Mouse (Mus musculus) heart, embryonic 15.5 days (tissue): ENCODE results near the gene Cdk17. TPM values are rescaled to one million over a fixed set of nuclear protein-coding genes. Genes with fewer than 3 reads are reported as not detected.

Source experiments
- ATAC-seq: fragments of 200-750 bp; cut with Nextera tagmentation; replicated peaks from 2 replicates; pipeline ENCODE4 v1.8.0; 2017; ENCODE audit warnings: low read depth, moderate TSS enrichment; ENCODE audit not compliant: insufficient number of reproducible peaks, insufficient read depth, low FRiP score
- H3K27ac ChIP-seq: fragments of 300-500 bp; sonication (generic); 2 replicates; pipeline ENCODE4 v1.5.1; 2015; ENCODE audit warnings: mild to moderate bottlenecking, inconsistent platforms
- H3K27me3 ChIP-seq: fragments of 300-500 bp; sonication (generic); 2 replicates; pipeline ENCODE4 v1.6.1; 2015; ENCODE audit warnings: inconsistent platforms
- H3K36me3 ChIP-seq: fragments of 300-500 bp; sonication (generic); 2 replicates; pipeline ENCODE4 v1.6.1; 2015; ENCODE audit warnings: mild to moderate bottlenecking, inconsistent platforms
- H3K4me1 ChIP-seq: fragments of 300-500 bp; sonication (generic); replicated peaks from 2 replicates; pipeline ENCODE4 v1.6.1; 2015; ENCODE audit warnings: inconsistent platforms
- H3K4me2 ChIP-seq: fragments of 300-500 bp; sonication (generic); 2 replicates; pipeline ENCODE4 v1.6.1; 2015; ENCODE audit warnings: inconsistent platforms, mild to moderate bottlenecking, moderate library complexity
- H3K4me3 ChIP-seq: fragments of 300-500 bp; sonication (generic); 2 replicates; pipeline ENCODE4 v1.5.1; 2015; ENCODE audit warnings: mild to moderate bottlenecking, inconsistent platforms
- H3K9ac ChIP-seq: fragments of 300-500 bp; sonication (generic); 2 replicates; pipeline ENCODE4 v1.6.1; 2015; ENCODE audit warnings: mild to moderate bottlenecking, inconsistent platforms
- H3K9me3 ChIP-seq: fragments of 300-500 bp; sonication (generic); replicated peaks from 2 replicates; pipeline ENCODE4 v1.6.1; 2016; ENCODE audit warnings: inconsistent platforms
- WGBS: fragments of 180-500 bp; shearing (Covaris S2); methylation state at CpG from one replicate; pipeline ENCODE4 v1.1.7; 2015; ENCODE audit warnings: mixed read lengths; 5-methylcytosine and 5-hydroxymethylcytosine counted together
- polyA plus RNA-seq: library from polyadenylated mRNA; unstranded; fragments of >200 nt; fragmentation: Nextera tagmentation; extraction: Ambion mirVana; gene quantifications from 2 replicates; pipeline ENCODE4 v1.2.1, GENCODE M21; 2015

Gene Cdk17
- polyA plus RNA-seq, 1 experiment from 2014 or later, result 16.7 TPM

DNA sequence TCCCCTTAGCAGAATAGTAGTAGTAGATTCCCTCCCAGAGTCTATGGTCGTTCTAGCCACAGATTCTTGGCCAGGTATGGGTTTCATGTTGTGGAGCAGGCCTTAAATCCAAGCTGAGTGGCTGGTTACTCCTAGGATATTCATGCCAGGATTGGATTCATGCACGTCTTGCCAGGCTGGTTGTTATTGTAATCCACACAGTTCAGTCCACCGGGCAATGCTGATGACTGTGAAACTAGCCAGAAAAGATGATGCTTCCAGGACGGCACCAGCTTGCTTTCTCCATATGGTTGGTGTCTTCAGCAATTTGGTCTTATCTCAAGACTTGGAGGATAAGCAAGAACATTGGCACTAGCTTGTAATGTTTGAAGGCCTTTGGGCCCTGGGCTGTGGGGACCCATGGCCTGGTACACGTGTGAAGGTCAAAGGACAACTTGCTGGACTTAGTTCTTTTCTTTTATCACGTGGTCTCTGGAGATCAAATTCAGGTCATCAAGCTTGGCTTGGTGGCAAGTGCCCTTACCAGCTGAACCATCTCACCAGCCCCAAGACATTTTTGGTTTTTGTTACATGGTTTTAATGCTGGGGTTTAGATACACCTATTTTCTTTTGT is 41.3 kb downstream of the Cdk17 start:
- Histone ChIP-seq H3K27me3 (no peaks in the 10 kb centered on the region), H3K9ac (no peak overlapping the region), H3K36me3 (peaks cover 12% of the 10 kb centered on the region), H3K4me1 (peaks cover 10% of the 10 kb centered on the region), H3K4me2 (no peak overlapping the region), H3K4me3 (no peak overlapping the region), H3K27ac (no peak overlapping the region), H3K9me3 (no peaks in the 10 kb centered on the region)
- WGBS, result 85% methylated on average over 6 of the region's 6 CpGs
- no peak for ATAC-seq

- H3K4me2 ChIP-seq, result no peak overlapping the region
These were observed 44.7 kb downstream of the Cdk17 start for GRCm38 (mm10) chr10:93205287-93205956.

GRCm38 (mm10) chr10:93207176-93207575 is 46.5 kb downstream of the Cdk17 start:
- 79% methylated on average over 5 of the region's 5 CpGs for WGBS
- peaks cover 4% of the 10 kb centered on the region; the same call in 1 of the 2 replicates for H3K36me3 ChIP-seq

More at GRCm38 (mm10) chr10:93205287-93205956, 44.7 kb downstream of the Cdk17 start:
- Histone ChIP-seq H3K27me3 (no peaks in the 10 kb centered on the region), H3K4me1 (0 out of 2 replicates have a peak, but pooled peaks cover 6% of the 10 kb centered on the region), H3K27ac (no peak overlapping the region), H3K9ac (no peak overlapping the region), H3K9me3 (no peaks in the 10 kb centered on the region), H3K36me3 (no peaks in the 10 kb centered on the region), H3K4me3 (no peak overlapping the region)
- WGBS, result 89% methylated on average over 4 of the region's 4 CpGs
- ATAC-seq, result no peak

DNA sequence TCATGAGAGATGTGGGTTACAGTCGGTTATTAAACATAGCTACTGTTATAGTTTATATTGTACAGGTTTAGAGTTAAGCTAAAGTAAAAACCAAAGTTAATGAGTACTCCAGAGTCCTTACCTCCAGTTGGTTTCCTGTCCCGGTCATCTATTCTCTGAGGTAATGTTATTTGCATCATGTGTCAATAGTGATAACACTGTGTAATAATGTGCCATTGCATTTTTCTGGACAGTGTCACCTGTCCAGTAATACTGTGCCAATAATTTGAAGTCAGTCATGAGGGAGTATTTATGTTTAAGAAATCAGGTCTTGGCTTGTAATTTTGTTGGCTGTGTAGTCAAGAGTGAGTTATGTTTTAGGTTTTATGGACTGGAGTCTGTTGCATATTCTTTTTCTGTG is 52.0 kb downstream of the Cdk17 start:
- Histone ChIP-seq H3K9me3 (no peaks in the 10 kb centered on the region), H3K4me3 (no peak overlapping the region), H3K36me3 (peaks cover 29% of the 10 kb centered on the region), H3K27ac (no peak overlapping the region), H3K27me3 (no peaks in the 10 kb centered on the region), H3K4me2 (no peak overlapping the region), H3K9ac (no peak overlapping the region), H3K4me1 (no peaks in the 10 kb centered on the region)
- 82% methylated on average over 2 of the region's 2 CpGs for WGBS
- ATAC-seq, result no peak

More at GRCm38 (mm10) chr10:93207176-93207575, 46.5 kb downstream of the Cdk17 start:
- ATAC-seq, result no peak
- no peak overlapping the region for H3K4me3 ChIP-seq
- H3K9me3 ChIP-seq, result no peaks in the 10 kb centered on the region
- 0 out of 2 replicates have a peak, but pooled peaks cover 2% of the 10 kb centered on the region for H3K4me1 ChIP-seq
- H3K4me2 ChIP-seq, result no peak overlapping the region
- H3K27ac ChIP-seq, result no peak overlapping the region
- H3K9ac ChIP-seq, result no peak overlapping the region
- H3K27me3 ChIP-seq, result no peaks in the 10 kb centered on the region

DNA sequence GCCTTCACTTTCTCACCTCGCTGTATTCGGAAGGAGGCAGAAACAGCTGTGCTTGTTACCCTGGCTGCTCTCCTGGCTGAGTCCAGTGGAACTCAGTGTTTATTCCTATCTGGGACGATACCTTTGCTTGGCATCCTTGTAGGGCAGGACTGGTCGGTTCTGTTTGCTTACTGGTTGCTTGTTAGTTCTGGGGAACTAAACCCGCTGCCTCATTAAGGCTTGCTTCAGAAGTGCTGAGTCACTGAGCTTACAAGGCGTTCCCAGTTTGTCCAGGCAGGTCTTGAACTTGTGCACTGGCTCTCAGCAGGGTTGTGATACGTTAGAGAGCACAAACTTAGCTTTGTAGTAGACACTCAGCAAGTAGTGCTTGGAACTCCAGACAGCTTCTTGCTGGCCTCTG is 52.7 kb downstream of the Cdk17 start:
- WGBS, result 79% methylated on average over 7 of the region's 7 CpGs
- H3K36me3 ChIP-seq, result peaks cover 35% of the 10 kb centered on the region

DNA sequence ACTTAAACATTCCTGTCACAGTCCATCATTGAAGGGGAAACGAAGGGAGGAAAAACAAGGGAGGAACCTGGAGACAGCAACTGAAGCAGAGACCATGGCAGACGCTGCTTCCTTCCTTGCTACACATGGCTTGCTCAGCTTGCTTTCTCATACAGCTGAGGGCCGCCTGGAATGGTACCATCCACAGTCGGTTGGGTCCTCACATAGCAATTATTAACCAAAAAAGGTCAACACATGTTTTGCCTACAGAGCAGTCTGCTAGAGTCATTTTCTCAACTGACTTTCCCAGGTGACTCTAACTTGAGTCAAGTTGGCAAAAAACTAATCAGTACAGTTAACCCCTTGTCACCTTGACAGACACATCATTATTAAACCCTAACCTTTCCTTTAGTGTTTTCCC is 53.6 kb downstream of the Cdk17 start:
- no peak overlapping the region for H3K27ac ChIP-seq
- H3K4me2 ChIP-seq, result no peak overlapping the region
- H3K36me3 ChIP-seq, result peaks cover 35% of the 10 kb centered on the region
- no peaks in the 10 kb centered on the region for H3K9me3 ChIP-seq
- no peak overlapping the region for H3K4me3 ChIP-seq
- H3K4me1 ChIP-seq, result no peaks in the 10 kb centered on the region
- no peaks in the 10 kb centered on the region for H3K27me3 ChIP-seq
- ATAC-seq, result no peak
- WGBS, result 66% methylated on average over 4 of the region's 4 CpGs
- H3K9ac ChIP-seq, result no peak overlapping the region

More for the DNA sequence above, 52.7 kb downstream of the Cdk17 start:
- no peaks in the 10 kb centered on the region for H3K27me3 ChIP-seq
- no peak overlapping the region for H3K27ac ChIP-seq
- H3K4me3 ChIP-seq, result no peak overlapping the region
- no peaks in the 10 kb centered on the region for H3K9me3 ChIP-seq
- no peaks in the 10 kb centered on the region for H3K4me1 ChIP-seq
- ATAC-seq, result no peak
- H3K9ac ChIP-seq, result no peak overlapping the region
- H3K4me2 ChIP-seq, result no peak overlapping the region

GRCm38 (mm10) chr10:93215051-93215763 is 54.5 kb downstream of the Cdk17 start:
- Histone ChIP-seq H3K9ac (no peak overlapping the region), H3K36me3 (peaks cover 35% of the 10 kb centered on the region), H3K4me3 (no peak overlapping the region), H3K4me2 (no peak overlapping the region), H3K4me1 (no peaks in the 10 kb centered on the region), H3K9me3 (no peaks in the 10 kb centered on the region), H3K27me3 (no peaks in the 10 kb centered on the region), H3K27ac (no peak overlapping the region)
- WGBS, result 91% methylated on average over 8 of the region's 8 CpGs
- no peak for ATAC-seq

GRCm38 (mm10) chr10:93225751-93226150 is 65.1 kb downstream of the Cdk17 start:
- Histone ChIP-seq H3K4me2 (no peak overlapping the region), H3K27me3 (no peaks in the 10 kb centered on the region), H3K9ac (no peak overlapping the region), H3K9me3 (no peaks in the 10 kb centered on the region), H3K4me3 (no peak overlapping the region), H3K36me3 (peaks cover 11% of the 10 kb centered on the region), H3K27ac (no peak overlapping the region), H3K4me1 (peaks cover 6% of the 10 kb centered on the region)
- ATAC-seq, result no peak
- WGBS, result 66% methylated on average over 6 of the region's 6 CpGs

- no peaks in the 10 kb centered on the region for H3K9me3 ChIP-seq
- 51% methylated on average over 8 of the region's 8 CpGs for WGBS
- no peak overlapping the region for H3K4me3 ChIP-seq
- H3K9ac ChIP-seq, result no peak overlapping the region
- H3K27me3 ChIP-seq, result no peaks in the 10 kb centered on the region
- H3K27ac ChIP-seq, result peak overlapping the region; percentile 60
- H3K4me1 ChIP-seq, result peaks cover 6% of the 10 kb centered on the region
- peak overlapping the region; percentile 21; the same call in 1 of the 2 replicates for H3K4me2 ChIP-seq
- ATAC-seq, result no peak
- H3K36me3 ChIP-seq, result peaks cover 19% of the 10 kb centered on the region
These were observed 67.2 kb downstream of the Cdk17 start for GRCm38 (mm10) chr10:93227921-93228320.

GRCm38 (mm10) chr10:93228401-93229007 is 67.8 kb downstream of the Cdk17 start:
- Histone ChIP-seq H3K4me1 (peaks cover 6% of the 10 kb centered on the region), H3K27ac (0 out of 2 replicates have a peak overlapping the region, but pooled peaks have one; percentile 60), H3K36me3 (peaks cover 22% of the 10 kb centered on the region), H3K4me3 (no peak overlapping the region), H3K9ac (no peak overlapping the region), H3K27me3 (no peaks in the 10 kb centered on the region), H3K4me2 (no peak overlapping the region), H3K9me3 (no peaks in the 10 kb centered on the region)
- 60% methylated on average over 11 of the region's 11 CpGs for WGBS
- no peak for ATAC-seq

- 77% methylated on average over 4 of the region's 4 CpGs for WGBS
- Histone ChIP-seq H3K4me2 (no peak overlapping the region), H3K9me3 (no peaks in the 10 kb centered on the region), H3K36me3 (peaks cover 40% of the 10 kb centered on the region), H3K4me3 (no peak overlapping the region), H3K27me3 (no peaks in the 10 kb centered on the region), H3K9ac (no peak overlapping the region), H3K4me1 (peaks cover 6% of the 10 kb centered on the region), H3K27ac (no peak overlapping the region)
- ATAC-seq, result no peak
These were observed 70.8 kb downstream of the Cdk17 start for GRCm38 (mm10) chr10:93231490-93231889.
